ENCODE assay signal across 8 mouse cellular contexts in genomic region chr2:69788974-69789373, GRCm38 (mm10). TPM values are rescaled to one million over a fixed set of nuclear protein-coding genes. Genes with fewer than 3 reads are reported as not detected.
DNase-seq lines count a peak whose midpoint lies in the region; ATAC-seq and TF ChIP-seq lines count a peak whose summit lies in the region.

No protein-coding gene starts in this region.

- WGBS in hindbrain, embryonic 16.5 days: 22% methylated on average over 9 of the region's 9 CpGs
- 27% methylated on average over 9 of the region's 9 CpGs for WGBS in midbrain, embryonic 16.5 days

- H3K27ac ChIP-seq in layer of hippocampus, adult 2 months: peak overlapping the region; percentile 92
- no peak overlapping the region for H3K27ac ChIP-seq in cortical plate, adult 2 months (ENCODE audit: insufficient read depth, low read length)
- H3K27ac ChIP-seq in hindbrain, embryonic 16.5 days (ENCODE audit: low read depth, low read length): peak overlapping the region; percentile 65
- peak overlapping the region; percentile 87 for H3K27ac ChIP-seq in midbrain, embryonic 16.5 days (ENCODE audit: low read length)

- no peak for TF ChIP-seq POLR2A in cortical plate, adult 2 months (IDR thresholded peaks at IDR 0.05; ENCODE audit: extremely low read depth, insufficient read depth, low read length)

- H3K27me3 ChIP-seq in hindbrain, embryonic 16.5 days (replicated peaks; ENCODE audit: control insufficient read depth, insufficient read depth, low read length): no peaks in the 10 kb centered on the region
- no peaks in the 10 kb centered on the region for H3K27me3 ChIP-seq in midbrain, embryonic 16.5 days (ENCODE audit: control insufficient read depth, insufficient read depth, low read depth, low read length)

- peak overlapping the region; percentile 65 for H3K9ac ChIP-seq in hindbrain, embryonic 16.5 days (ENCODE audit: low read depth, low read length)
- peak overlapping the region; percentile 89 for H3K9ac ChIP-seq in midbrain, embryonic 16.5 days (ENCODE audit: low read depth, low read length)

- peak overlapping the region; percentile 84 for H3K4me2 ChIP-seq in hindbrain, embryonic 16.5 days (ENCODE audit: low read length)
- peak overlapping the region; percentile 90 for H3K4me2 ChIP-seq in midbrain, embryonic 16.5 days (ENCODE audit: low read length)

- H3K4me3 ChIP-seq in layer of hippocampus, adult 2 months: peak overlapping the region; percentile 97
- H3K4me3 ChIP-seq in cortical plate, adult 2 months (ENCODE audit: insufficient read depth, low read length): peak overlapping the region; percentile 55
- H3K4me3 ChIP-seq in hindbrain, embryonic 16.5 days (ENCODE audit: low read length): peak overlapping the region; percentile 65
- peak overlapping the region; percentile 78 for H3K4me3 ChIP-seq in midbrain, embryonic 16.5 days (ENCODE audit: low read depth, low read length)

- peak; percentile 35; the same call in 1 of the 2 replicates for ATAC-seq in hindbrain, embryonic 16.5 days
- no peak for ATAC-seq in midbrain, embryonic 16.5 days

- no peak for TF ChIP-seq CTCF in layer of hippocampus, adult 2 months (conservative IDR thresholded peaks at IDR 0.05)
- TF ChIP-seq CTCF in cortical plate, adult 2 months (IDR thresholded peaks at IDR 0.05; ENCODE audit: extremely low read depth, insufficient read depth, low read length): no peak

- H3K9me3 ChIP-seq in hindbrain, embryonic 16.5 days (ENCODE audit: control insufficient read depth, low read length): no peaks in the 10 kb centered on the region
- no peaks in the 10 kb centered on the region for H3K9me3 ChIP-seq in midbrain, embryonic 16.5 days (replicated peaks; ENCODE audit: control insufficient read depth, low read length, poor library complexity, severe bottlenecking)

- no peak for DNase-seq in layer of hippocampus, adult 2 months (ENCODE audit: low spot score in 2 of 2)
- no peak for DNase-seq in layer of hippocampus, postnatal 25 days (ENCODE audit: extremely low spot score in 1 of 2, low spot score in 1 of 2)
- no peak for DNase-seq in adrenal gland, postnatal 14 days
- DNase-seq in frontal cortex, adult 2 months (ENCODE audit: extremely low spot score in 1 of 2, low spot score in 1 of 2): no peak
- no peak for DNase-seq in adrenal gland, adult 2 months

- 0 out of 2 replicates have a peak, but pooled peaks cover 3% of the 10 kb centered on the region for H3K36me3 ChIP-seq in hindbrain, embryonic 16.5 days (ENCODE audit: control insufficient read depth, insufficient read depth, low read length)
- peaks cover 6% of the 10 kb centered on the region; the same call in 1 of the 2 replicates for H3K36me3 ChIP-seq in midbrain, embryonic 16.5 days (ENCODE audit: control insufficient read depth, insufficient read depth, low read length)

- no peaks in the 10 kb centered on the region; the same call in 1 of the 2 replicates for H3K4me1 ChIP-seq in cortical plate, adult 2 months (ENCODE audit: control insufficient read depth, insufficient read depth, low read length)
- H3K4me1 ChIP-seq in hindbrain, embryonic 16.5 days (ENCODE audit: control insufficient read depth, insufficient read depth, low read depth, low read length): peaks cover 7% of the 10 kb centered on the region; the same call in 1 of the 2 replicates
- H3K4me1 ChIP-seq in midbrain, embryonic 16.5 days (ENCODE audit: control insufficient read depth, insufficient read depth, low read length): peaks cover 14% of the 10 kb centered on the region

RNA-seq across cellular contexts. Expression of gene Ccdc173, which starts 0.4 kb away (rescaled TPM):
- total RNA-seq in layer of hippocampus, adult 2 months (2021): 1 to 10 TPM; 2.7 to 3.1 TPM
- total RNA-seq in layer of hippocampus, postnatal 25 days (2021): 1 to 10 TPM; 1.8 to 2.6 TPM
- polyA plus RNA-seq in cortical plate, adult 2 months (2012; rRNA removed): 3.7 TPM in 2 replicates
- 2.4 and 2.8 TPM in 2 replicates for polyA plus RNA-seq in hindbrain, embryonic 16.5 days (2015; fragmentation: Nextera tagmentation; extraction: Ambion mirVana)
- 2.6 and 3.0 TPM in 2 replicates for polyA plus RNA-seq in midbrain, embryonic 16.5 days (2015; fragmentation: Nextera tagmentation; extraction: Ambion mirVana)
- 1.2 and 1.7 TPM in 2 replicates for total RNA-seq in adrenal gland, postnatal 14 days (2021)
- 3.8 and 4.4 TPM in 2 replicates for polyA plus RNA-seq in frontal cortex, adult 2 months (2012; rRNA removed)
- 1 to 10 TPM; 1.3 to 2.0 TPM for total RNA-seq in adrenal gland, adult 2 months (2021)
- not detected in 2 replicates for polyA plus RNA-seq in adrenal gland, adult 2 months (2012; rRNA removed)

RNA-seq across cellular contexts. Expression of gene Phospho2, which starts 0.4 kb away (rescaled TPM):
- 10 to 100 TPM; 19.8 to 23.7 TPM for total RNA-seq in layer of hippocampus, adult 2 months (2021)
- total RNA-seq in layer of hippocampus, postnatal 25 days (2021): 10 to 100 TPM; 19.8 to 25.0 TPM
- 25.5 and 29.9 TPM in 2 replicates for polyA plus RNA-seq in cortical plate, adult 2 months (2012; rRNA removed)
- polyA plus RNA-seq in hindbrain, embryonic 16.5 days (2015; fragmentation: Nextera tagmentation; extraction: Ambion mirVana): 32.1 and 36.5 TPM in 2 replicates
- polyA plus RNA-seq in midbrain, embryonic 16.5 days (2015; fragmentation: Nextera tagmentation; extraction: Ambion mirVana): 35.9 and 38.5 TPM in 2 replicates
- 20.8 and 22.4 TPM in 2 replicates for total RNA-seq in adrenal gland, postnatal 14 days (2021)
- 23.1 and 36.9 TPM in 2 replicates for polyA plus RNA-seq in frontal cortex, adult 2 months (2012; rRNA removed)
- total RNA-seq in adrenal gland, adult 2 months (2021): 10 to 100 TPM; 22.9 to 25.3 TPM
- 147 and 150 TPM in 2 replicates for polyA plus RNA-seq in adrenal gland, adult 2 months (2012; rRNA removed)

RNA-seq across cellular contexts. Expression of gene Klhl23, which starts 32.8 kb away (rescaled TPM):
- 10 to 100 TPM; 43.8 to 44.3 TPM for total RNA-seq in layer of hippocampus, adult 2 months (2021)
- 10 to 100 TPM; 42.2 to 45.8 TPM for total RNA-seq in layer of hippocampus, postnatal 25 days (2021)
- 34.7 and 38.1 TPM in 2 replicates for polyA plus RNA-seq in cortical plate, adult 2 months (2012; rRNA removed)
- polyA plus RNA-seq in hindbrain, embryonic 16.5 days (2015; fragmentation: Nextera tagmentation; extraction: Ambion mirVana): 96.3 and 98.2 TPM in 2 replicates
- polyA plus RNA-seq in midbrain, embryonic 16.5 days (2015; fragmentation: Nextera tagmentation; extraction: Ambion mirVana): 93.3 and 104 TPM in 2 replicates
- total RNA-seq in adrenal gland, postnatal 14 days (2021): 10.6 and 11.0 TPM in 2 replicates
- 36.7 and 39.9 TPM in 2 replicates for polyA plus RNA-seq in frontal cortex, adult 2 months (2012; rRNA removed)
- total RNA-seq in adrenal gland, adult 2 months (2021): 10 to 100 TPM in 1 of 2 experiments, 1 to 10 TPM in 1; 5.3 to 14.1 TPM
- polyA plus RNA-seq in adrenal gland, adult 2 months (2012; rRNA removed): 1.3 and 1.7 TPM in 2 replicates

Comparison
In these comparisons a context has a peak if more than half of its experiments do, and no peak if none do; other contexts are left out.
1. RNA of gene Klhl23, which starts 32.8 kb away (polyA plus RNA-seq): 93.3 to 104 TPM in midbrain, embryonic 16.5 days, 96.3 to 98.2 TPM in hindbrain, embryonic 16.5 days, 36.7 to 39.9 TPM in frontal cortex, adult 2 months and 34.7 to 38.1 TPM in cortical plate, adult 2 months; 1.3 to 1.7 TPM in adrenal gland, adult 2 months; every median in the first group is over 10 times any median in the second.
2. Peak in every context shown above with its lines, with median percentiles within 50 percentile points of each other: H3K4me3 ChIP-seq.